Mouse (Mus musculus): Measurements from ENCODE around the gene Gsto2. TPM values are rescaled to one million over a fixed set of nuclear protein-coding genes. Genes with fewer than 3 reads are reported as not detected.

Gsto2 gene
- polyA plus RNA-seq, 1 experiment = not detected

DNA sequence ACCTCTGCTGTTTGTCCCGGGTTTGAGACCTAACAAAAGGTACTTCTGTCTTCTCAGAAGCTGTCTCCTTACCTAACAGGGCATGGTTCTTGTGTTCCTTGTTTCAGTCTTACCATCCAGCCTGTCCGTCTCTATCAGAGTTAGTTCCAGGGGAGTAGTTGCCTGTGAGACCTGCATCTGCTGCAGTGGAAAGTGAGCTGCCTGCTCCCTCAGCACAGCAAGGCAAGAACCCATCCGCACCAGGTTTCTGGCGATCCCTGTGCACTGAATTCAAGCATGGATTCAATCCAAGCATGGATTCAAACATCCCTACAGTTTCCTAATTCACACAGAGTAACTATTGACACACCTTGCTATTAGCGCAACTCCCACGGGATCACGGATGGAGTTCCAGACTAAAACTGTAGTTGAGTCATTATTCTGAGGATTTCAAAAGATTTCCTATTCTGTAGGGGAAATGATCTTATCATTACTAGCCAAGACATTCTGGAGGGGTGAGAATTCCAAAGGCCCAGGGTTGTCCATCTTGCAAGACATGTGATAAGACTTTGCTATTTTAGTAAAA lies 4.8 kb downstream of the Gsto2 start:
- no peaks in the 10 kb centered on the region for H3K36me3 ChIP-seq (ENCODE audit: control insufficient read depth, insufficient read depth, low read length)
- H3K27ac ChIP-seq (ENCODE audit: insufficient read depth, low read depth, low read length) = no peak overlapping the region
- peaks cover 4% of the 10 kb centered on the region; the same call in 1 of the 2 replicates for H3K4me1 ChIP-seq (ENCODE audit: control insufficient read depth, insufficient read depth, insufficient read length, low read length)
- TF ChIP-seq CTCF (IDR thresholded peaks at IDR 0.05; ENCODE audit: extremely low read depth, insufficient read length, insufficient replicate concordance, low read depth, low read length) (no peak), POLR2A (IDR thresholded peaks at IDR 0.05; ENCODE audit: low read depth, low read length) (no peak)
- no peaks in the 10 kb centered on the region for H3K27me3 ChIP-seq (ENCODE audit: control insufficient read depth, insufficient read depth, low read length)
- WGBS = 59% methylated on average over 7 of the region's 7 CpGs
- no peak overlapping the region for H3K4me3 ChIP-seq (ENCODE audit: low read depth, low read length)

DNA sequence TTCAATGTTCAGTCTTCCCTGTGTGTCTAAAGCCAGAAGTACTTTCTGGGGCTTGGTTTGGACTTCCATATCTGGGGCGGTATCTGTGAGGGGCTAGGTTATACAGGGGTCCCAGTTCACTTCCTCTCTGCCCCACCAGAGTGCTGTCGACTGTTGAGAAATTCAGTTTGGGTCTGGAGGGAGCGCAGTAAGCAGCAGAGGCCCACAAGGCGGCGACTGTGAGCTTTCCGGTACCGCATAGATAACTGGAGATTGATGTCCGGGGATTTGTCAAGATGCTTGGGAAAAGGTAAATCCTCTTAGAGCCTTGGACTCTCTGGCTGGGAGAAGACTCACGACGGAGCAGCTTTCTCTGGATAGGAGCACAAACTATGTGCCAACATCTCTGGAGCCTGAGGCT lies 6.2 kb downstream of the Gsto2 start:
- Histone ChIP-seq H3K4me3 (ENCODE audit: low read depth, low read length) (no peak overlapping the region), H3K27me3 (ENCODE audit: control insufficient read depth, insufficient read depth, low read length) (no peaks in the 10 kb centered on the region), H3K27ac (ENCODE audit: insufficient read depth, low read depth, low read length) (no peak overlapping the region), H3K36me3 (ENCODE audit: control insufficient read depth, insufficient read depth, low read length) (no peaks in the 10 kb centered on the region), H3K4me1 (ENCODE audit: control insufficient read depth, insufficient read depth, insufficient read length, low read length) (peaks cover 4% of the 10 kb centered on the region; the same call in 1 of the 2 replicates)
- 58% methylated on average over 10 of the region's 10 CpGs for WGBS
- TF ChIP-seq CTCF (IDR thresholded peaks at IDR 0.05; ENCODE audit: extremely low read depth, insufficient read length, insufficient replicate concordance, low read depth, low read length) (peak; percentile 21; the same call in 1 of the 2 replicates), POLR2A (IDR thresholded peaks at IDR 0.05; ENCODE audit: low read depth, low read length) (no peak)

DNA sequence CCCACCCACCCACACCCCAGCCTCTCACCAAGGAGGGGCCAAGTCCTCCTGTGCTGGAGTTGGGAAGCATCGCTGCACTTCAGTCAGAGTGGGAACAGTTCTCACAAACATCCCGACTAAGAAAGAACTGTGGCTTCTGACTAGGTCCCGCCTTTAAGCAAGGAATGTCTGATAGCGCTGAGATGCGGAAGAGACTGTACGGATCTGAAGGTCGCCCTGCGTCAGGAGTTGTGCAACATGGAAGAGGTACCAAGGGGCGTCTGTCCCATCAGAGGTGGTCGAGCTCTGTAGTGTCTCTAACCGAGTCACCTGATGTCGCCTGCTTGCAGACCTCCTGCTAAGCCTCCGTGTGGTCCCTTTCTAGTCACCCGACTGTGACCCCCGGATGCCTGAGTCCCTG lies 10.9 kb downstream of the Gsto2 start:
- Histone ChIP-seq H3K4me1 (ENCODE audit: control insufficient read depth, insufficient read depth, insufficient read length, low read length) (no peaks in the 10 kb centered on the region), H3K36me3 (ENCODE audit: control insufficient read depth, insufficient read depth, low read length) (no peaks in the 10 kb centered on the region), H3K27me3 (ENCODE audit: control insufficient read depth, insufficient read depth, low read length) (no peaks in the 10 kb centered on the region), H3K27ac (ENCODE audit: insufficient read depth, low read depth, low read length) (no peak overlapping the region), H3K4me3 (ENCODE audit: low read depth, low read length) (no peak overlapping the region)
- TF ChIP-seq POLR2A (IDR thresholded peaks at IDR 0.05; ENCODE audit: low read depth, low read length) (no peak), CTCF (IDR thresholded peaks at IDR 0.05; ENCODE audit: extremely low read depth, insufficient read length, insufficient replicate concordance, low read depth, low read length) (no peak)
- WGBS = 34% methylated on average over 15 of the region's 15 CpGs

DNA sequence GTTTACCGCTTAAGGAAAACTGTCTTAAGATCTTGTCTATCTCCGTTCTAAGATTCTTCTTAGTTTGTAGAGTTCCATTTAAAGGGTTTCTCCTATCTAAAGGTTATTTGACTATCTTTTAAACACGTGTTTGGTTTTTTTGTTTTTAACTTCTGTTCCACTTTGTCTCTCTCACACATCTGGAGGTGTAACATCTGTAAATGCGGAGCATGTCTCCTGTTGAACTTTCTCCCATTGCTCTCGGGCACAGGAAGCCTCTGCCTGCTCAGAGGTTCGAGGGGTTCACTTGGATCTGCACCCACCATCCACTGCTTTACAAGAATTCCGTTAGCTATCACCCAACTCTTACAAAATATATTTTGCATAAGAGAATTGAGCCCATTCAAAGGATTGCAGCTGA lies 16.2 kb downstream of the Gsto2 start:
- 74% methylated on average over 7 of the region's 7 CpGs for WGBS
- H3K36me3 ChIP-seq (ENCODE audit: control insufficient read depth, insufficient read depth, low read length) = no peaks in the 10 kb centered on the region
- H3K27me3 ChIP-seq (ENCODE audit: control insufficient read depth, insufficient read depth, low read length) = no peaks in the 10 kb centered on the region
- H3K27ac ChIP-seq (ENCODE audit: insufficient read depth, low read depth, low read length) = no peak overlapping the region
- no peak for TF ChIP-seq CTCF (IDR thresholded peaks at IDR 0.05; ENCODE audit: extremely low read depth, insufficient read length, insufficient replicate concordance, low read depth, low read length)
- no peak for TF ChIP-seq POLR2A (IDR thresholded peaks at IDR 0.05; ENCODE audit: low read depth, low read length)
- H3K4me1 ChIP-seq (ENCODE audit: control insufficient read depth, insufficient read depth, insufficient read length, low read length) = no peaks in the 10 kb centered on the region
- H3K4me3 ChIP-seq (ENCODE audit: low read depth, low read length) = no peak overlapping the region

DNA sequence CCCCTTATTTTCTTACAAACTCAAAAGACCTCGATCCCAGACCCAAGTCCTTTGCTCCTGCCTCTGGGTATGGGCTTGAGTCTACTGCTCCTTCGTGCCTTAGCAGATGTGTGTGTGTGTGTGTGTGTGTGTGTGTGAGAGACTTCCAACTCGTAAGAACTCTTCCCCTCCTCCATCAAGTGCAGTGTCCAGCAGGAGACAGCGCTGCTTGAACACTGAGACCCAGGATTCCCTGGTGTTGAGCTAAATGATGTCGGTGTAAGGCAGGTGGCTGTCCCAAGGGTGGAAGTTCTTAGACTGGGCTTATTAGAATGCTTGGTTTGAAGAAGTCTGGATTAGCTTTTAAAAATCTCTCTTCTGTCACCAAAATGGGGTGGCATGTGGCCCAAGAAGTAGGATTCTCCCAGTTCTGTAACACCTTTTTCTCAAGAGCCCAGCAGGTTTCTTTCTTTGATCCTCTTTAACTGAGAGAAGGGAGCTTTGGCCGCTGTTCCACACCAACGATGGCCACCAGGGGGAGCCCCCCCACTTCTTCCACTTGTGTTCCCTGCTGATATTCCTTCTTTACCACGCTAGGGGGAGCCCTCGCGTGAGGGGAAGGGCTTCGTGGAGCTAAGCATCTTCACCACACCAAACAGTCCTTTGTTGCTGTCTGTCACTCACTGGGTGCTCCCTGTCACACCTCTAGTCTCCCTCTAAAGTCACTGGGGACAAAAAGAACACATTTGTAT lies 17.0 kb downstream of the Gsto2 start:
- no peak overlapping the region for H3K4me3 ChIP-seq (ENCODE audit: low read depth, low read length)
- no peak for TF ChIP-seq POLR2A (IDR thresholded peaks at IDR 0.05; ENCODE audit: low read depth, low read length)
- TF ChIP-seq CTCF (IDR thresholded peaks at IDR 0.05; ENCODE audit: extremely low read depth, insufficient read length, insufficient replicate concordance, low read depth, low read length) = peak; percentile 100
- 22% methylated on average over 11 of the region's 11 CpGs for WGBS
- no peak overlapping the region for H3K27ac ChIP-seq (ENCODE audit: insufficient read depth, low read depth, low read length)
- no peaks in the 10 kb centered on the region for H3K36me3 ChIP-seq (ENCODE audit: control insufficient read depth, insufficient read depth, low read length)
- H3K4me1 ChIP-seq (ENCODE audit: control insufficient read depth, insufficient read depth, insufficient read length, low read length) = no peaks in the 10 kb centered on the region
- no peaks in the 10 kb centered on the region for H3K27me3 ChIP-seq (ENCODE audit: control insufficient read depth, insufficient read depth, low read length)

DNA sequence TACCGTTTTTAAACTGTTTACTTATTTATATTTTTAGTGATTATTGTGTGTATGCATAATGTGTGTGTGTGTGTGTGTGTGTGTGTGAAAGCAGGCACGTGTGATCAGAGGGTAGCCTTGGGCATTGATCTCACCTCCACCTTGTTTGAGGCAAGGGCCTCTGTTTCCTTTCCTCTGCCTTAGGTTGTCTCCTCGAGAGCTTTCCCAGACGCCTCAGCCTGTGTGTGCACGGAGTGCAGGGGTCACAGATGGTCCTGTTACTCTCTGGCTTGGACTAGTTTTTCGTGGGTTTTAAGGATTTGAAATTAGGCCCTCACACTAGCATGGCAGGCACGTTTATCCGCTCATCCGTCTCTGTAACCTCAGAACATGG lies 17.5 kb downstream of the Gsto2 start:
- no peaks in the 10 kb centered on the region for H3K36me3 ChIP-seq (ENCODE audit: control insufficient read depth, insufficient read depth, low read length)
- H3K4me1 ChIP-seq (ENCODE audit: control insufficient read depth, insufficient read depth, insufficient read length, low read length) = no peaks in the 10 kb centered on the region
- H3K27ac ChIP-seq (ENCODE audit: insufficient read depth, low read depth, low read length) = no peak overlapping the region
- no peak overlapping the region for H3K4me3 ChIP-seq (ENCODE audit: low read depth, low read length)
- no peaks in the 10 kb centered on the region for H3K27me3 ChIP-seq (ENCODE audit: control insufficient read depth, insufficient read depth, low read length)
- no peak for TF ChIP-seq CTCF (IDR thresholded peaks at IDR 0.05; ENCODE audit: extremely low read depth, insufficient read length, insufficient replicate concordance, low read depth, low read length)
- no peak for TF ChIP-seq POLR2A (IDR thresholded peaks at IDR 0.05; ENCODE audit: low read depth, low read length)
- WGBS = 59% methylated on average over 9 of the region's 9 CpGs

DNA sequence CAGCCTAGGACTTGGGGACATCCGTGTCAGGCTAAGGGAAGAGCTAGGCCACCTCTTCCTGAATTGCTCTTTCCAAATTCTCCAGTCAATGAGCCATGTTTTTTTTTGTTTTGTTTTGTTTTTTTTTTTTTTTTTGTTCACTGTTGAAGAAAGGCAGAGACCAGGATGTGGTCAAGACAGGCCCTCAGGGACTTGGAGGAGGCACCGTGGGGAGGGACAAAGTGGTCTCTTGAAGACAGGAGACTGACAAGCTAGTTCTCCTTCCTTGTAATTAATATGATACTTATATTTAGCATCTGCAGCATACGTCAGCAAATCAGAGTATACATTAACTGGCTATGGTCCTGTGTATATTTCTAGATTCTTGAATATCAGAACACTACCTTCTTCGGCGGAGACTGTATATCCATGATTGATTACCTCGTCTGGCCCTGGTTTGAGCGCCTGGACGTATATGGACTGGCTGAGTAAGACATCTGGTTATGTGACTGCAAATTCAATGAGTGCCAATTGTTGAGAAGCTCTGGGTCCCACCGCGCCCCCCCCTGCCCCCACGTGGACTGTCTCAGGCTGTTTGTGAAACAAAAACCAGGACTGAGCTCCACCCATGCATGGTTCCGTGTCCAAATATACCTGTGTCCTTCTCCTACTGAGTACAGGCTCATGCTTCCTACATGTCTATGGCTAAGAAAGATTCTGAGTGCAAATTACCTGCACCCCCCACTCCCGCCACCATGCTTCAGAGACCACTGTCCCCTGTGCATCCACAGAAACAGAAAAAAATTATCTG lies 19.2 kb downstream of the Gsto2 start:
- Histone ChIP-seq H3K27me3 (ENCODE audit: control insufficient read depth, insufficient read depth, low read length) (no peaks in the 10 kb centered on the region), H3K4me3 (ENCODE audit: low read depth, low read length) (no peak overlapping the region), H3K36me3 (ENCODE audit: control insufficient read depth, insufficient read depth, low read length) (no peaks in the 10 kb centered on the region), H3K27ac (ENCODE audit: insufficient read depth, low read depth, low read length) (no peak overlapping the region), H3K4me1 (ENCODE audit: control insufficient read depth, insufficient read depth, insufficient read length, low read length) (no peaks in the 10 kb centered on the region)
- 65% methylated on average over 13 of the region's 13 CpGs for WGBS
- TF ChIP-seq CTCF (IDR thresholded peaks at IDR 0.05; ENCODE audit: extremely low read depth, insufficient read length, insufficient replicate concordance, low read depth, low read length) = no peak
- TF ChIP-seq POLR2A (IDR thresholded peaks at IDR 0.05; ENCODE audit: low read depth, low read length) = no peak
